Mouse (Mus musculus) liver (tissue): ENCODE data around the gene Tssk3.
"Not testable (repeated sequence)": the region's sequence is repeated elsewhere in the genome, so short reads cannot be mapped to it uniquely, and the experiment has no call there.

Experiments used
- DNase-seq: peaks from one replicate; pipeline ENCODE4 v3.0.0-alpha.2; 2020; ENCODE audit warnings: mixed read lengths

Gene Tssk3

DNA sequence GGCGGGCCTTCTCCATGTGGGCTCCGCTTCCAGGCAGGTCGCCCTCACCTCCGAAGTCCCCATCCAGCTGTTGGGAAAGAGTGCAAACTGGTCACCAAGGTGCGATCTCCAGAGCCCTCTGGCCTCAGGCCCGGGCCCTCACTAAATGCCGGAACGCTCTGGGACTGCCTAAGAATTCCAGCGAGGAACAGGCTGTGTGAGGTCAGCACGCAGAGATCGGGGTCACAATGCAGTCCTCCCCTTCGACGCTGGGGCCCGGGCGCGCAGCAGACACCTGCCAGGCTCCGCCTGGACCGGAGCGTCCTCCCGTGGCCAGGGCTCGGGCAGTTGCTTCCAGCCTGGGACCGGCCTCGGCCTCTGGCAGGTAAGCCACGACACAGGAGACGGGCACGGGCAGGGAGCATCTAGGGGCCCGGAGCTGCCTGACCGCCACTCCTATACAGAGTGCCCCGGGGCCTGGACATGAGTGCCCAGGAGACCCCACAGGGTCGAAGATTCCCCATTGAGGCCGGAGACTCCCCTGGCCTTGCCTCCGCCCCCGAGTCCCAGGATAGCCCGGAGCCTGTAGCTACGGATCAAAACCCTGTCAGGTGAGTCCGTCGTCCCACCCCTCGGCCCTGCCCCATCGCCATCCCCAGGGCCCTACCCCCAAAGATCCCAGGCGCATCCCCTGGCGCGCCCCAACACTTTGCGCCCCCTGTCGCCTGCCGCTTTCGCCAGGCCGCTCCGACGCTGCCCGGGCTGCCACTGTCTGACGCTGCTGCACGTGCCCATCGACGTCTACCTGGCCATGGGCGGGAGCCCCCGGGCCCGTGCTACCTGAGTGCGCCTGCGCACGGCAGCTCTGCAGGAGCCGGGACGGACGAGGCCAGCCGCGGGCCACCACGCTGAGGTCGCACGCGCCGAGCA lies at the start of gene Tssk3, which contains the start of gene Fam229a:
Gene Tssk3 (minus strand): TSS at position 51 of the 909 bp plus-strand sequence.
Gene Fam229a (plus strand): TSS at position 219 of the 909 bp plus-strand sequence.
- DNase-seq, result peak; percentile 26

DNA sequence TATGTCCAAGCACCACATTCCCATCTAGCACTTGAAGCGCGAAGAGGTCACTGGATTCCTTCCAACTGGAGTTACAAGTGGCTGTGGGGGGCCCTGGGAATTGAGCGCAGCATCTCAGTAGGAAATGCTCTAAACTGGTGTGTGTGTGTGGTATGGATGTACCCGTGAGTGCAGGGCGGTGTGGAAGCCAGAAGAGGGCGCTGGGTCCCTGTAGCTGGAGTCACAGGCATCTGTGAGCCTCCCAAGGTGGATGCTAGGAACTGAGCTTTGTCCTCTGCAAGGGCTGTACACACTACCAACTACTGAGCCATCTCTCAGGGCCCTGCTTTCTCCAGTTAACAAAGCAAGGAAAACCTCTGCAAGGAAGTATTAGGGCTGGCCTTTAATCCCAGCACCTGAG lies 49.2 kb upstream of the Tssk3 start:
- DNase-seq, result peak; percentile 63

DNA sequence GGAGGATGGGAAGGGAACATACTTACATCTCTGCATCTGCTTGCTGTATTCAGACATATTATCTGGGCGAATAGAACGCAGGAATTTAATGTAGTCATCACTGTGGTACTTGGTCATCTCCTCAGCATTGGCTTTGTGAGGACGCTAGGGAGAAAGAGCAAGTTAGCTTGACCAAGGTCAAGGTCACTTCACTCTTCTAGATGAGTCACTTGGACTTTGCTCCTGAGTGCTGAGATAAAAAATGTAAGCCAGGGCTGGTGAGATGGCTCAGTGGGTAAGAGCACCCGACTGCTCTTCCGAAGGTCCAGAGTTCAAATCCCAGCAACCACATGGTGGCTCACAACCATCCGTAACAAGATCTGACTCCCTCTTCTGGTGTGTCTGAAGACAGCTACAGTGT lies 38.1 kb upstream of the Tssk3 start:
- not testable (repeated sequence) for DNase-seq

DNA sequence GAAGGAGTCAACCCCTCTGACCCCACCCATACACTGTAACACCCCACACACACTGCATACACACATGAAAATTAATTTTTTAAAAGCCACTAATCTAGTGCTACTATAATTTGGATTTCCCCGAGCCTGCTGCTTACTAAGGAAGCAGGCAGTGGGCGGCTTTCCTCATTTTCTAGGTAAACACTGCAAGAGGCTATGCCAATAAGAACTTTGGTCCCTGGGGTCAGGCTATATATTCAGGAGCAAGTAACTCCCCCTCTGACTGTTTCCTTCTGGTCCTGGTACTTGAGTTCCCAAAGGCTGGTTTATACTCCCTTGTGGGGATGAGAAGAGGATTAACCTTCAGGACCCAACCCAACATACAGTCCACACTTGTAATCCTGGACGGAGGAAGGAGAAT lies 35.1 kb upstream of the Tssk3 start:
- no peak for DNase-seq

DNA sequence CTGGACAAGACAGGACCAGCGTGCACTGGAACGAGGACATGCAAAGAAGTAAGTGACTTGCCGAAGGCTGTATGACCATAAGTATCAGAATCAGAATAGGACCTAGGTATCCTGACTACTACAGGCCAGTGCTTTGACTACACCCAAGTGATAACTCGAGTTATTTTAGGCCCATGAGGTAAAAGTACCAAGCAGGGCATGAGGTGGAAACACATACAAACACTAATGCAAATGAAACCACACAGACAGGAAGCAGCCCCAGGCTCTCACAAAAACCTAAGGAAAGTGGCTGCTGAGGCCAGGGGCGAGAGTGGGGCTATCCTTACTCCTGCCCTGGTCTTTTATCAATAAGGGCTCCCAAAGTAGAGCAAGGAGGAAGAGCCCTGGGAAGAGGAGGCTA lies 34.5 kb upstream of the Tssk3 start:
- no peak for DNase-seq

DNA sequence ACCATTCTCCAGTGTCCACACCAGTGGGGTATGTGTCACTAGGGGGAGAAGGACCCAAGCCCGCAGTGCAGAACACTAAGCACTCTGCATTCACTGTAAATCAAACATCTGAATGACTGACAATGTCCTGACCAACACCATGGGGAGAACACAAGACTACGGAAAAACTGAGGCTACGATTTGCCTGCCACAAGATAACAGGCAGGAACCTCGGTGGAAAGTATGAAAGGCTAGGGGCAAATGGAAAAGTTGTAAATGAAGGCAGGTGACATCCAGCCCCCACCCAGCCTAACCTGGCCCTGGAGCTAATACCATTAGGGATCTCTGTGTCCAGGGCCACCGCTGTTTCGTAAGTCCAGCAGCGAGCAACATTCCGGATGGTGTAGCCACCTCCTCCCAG lies 27.7 kb upstream of the Tssk3 start:
- DNase-seq, result no peak

DNA sequence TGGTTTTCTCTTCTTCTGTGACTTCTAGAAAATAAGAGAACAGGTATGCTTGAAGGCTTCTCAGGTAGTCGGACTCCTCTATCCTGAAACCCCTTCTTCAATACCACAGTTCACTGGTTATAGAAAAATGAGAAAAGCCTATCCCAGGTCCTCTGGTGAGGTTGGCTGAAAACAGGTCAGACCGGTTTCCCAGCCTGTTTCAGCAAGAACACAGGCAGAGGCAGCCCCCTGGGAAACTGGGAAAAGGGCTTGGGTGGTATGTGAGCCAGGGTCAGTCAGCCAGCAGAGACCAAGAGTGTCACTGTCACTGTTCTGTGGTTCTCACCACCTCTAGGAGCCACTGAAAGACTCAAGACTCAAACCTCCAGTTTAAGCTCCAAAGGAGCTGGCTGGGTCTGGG lies 26.1 kb upstream of the Tssk3 start:
- no peak for DNase-seq

DNA sequence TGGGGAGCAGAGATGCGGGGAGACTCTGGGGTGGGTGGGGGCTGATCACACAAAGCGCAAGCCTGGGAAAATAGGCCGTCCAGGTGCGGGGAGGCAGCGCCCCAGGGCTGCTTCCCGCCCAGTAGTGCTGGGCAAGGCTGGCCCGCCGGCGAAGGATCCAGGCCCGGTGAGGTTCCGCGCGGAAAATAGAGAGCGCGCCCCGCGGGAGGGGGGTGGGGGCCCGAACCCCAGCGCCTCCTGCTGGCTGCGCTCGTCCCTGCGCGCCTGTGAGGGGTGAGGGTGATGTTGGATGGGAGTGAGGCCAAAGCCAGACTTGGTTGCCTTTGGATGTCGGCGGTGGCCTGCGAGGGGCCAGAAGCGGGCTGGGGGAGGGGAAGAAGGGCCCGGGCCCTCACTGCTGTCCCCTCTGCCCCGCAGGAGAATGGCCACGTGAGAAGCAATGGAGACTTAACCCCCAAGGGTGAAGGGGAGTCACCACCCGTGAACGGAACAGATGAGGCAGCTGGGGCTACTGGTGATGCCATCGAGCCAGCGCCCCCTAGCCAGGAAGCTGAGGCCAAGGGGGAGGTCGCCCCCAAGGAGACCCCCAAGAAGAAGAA lies 23.6 kb upstream of the Tssk3 start:
- peak; percentile 73 for DNase-seq

DNA sequence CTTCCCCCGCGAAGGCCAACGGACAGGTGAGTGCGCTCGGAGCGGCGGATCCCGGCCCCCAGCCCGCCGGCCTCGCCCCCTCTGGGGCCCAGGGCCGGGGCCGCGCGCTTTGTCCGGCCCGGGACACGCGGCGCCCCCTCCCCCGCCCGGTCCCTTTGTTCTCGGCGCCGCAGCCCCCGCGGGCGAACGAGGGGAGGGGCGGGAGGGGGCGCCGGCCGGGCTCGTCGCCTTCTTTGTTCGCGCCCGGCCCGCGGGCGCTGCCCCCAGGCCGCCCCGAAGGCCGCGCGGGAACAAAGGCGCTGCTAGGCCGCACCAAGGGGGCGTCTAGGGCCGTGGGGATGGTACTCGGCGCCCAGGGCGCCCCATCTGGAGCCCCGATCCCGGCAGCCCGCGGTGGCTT lies 23.1 kb upstream of the Tssk3 start:
- DNase-seq, result no peak

DNA sequence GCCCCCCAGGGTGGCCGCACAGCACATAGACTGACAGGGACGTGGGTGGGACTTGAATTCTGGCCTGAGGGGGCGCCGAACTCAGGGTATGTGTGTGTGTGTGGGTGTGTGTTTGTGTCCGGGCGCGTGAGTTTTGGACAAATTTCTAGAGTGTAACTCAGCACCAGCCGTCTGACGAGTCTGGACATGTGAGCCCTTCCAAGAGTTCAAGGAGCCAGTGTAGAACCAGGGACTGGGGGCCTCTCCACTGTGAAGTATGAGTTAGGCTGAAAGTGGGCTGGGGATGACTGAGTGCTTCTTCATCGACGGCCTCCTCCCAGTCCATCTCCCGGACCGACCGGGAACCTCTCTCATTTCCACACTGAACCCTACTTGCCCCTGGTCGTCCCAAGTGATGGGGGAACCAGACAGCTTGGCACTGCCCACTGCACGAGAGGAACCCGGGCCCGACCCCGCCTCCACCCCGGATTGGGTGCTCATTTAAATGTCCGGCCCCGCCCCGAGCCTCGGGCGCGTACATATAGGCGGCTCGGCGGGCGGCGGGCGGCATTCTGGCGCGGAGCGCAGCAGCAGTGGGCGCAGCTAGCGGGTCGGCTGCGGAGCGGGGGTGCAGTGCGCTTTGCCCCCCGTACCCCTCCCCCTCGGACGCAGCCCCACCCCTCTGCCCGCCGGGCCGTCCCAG lies 22.4 kb upstream of the Tssk3 start, which contains the start of gene Marcksl1:
Gene Marcksl1 (plus strand): TSS at position 496 of the 682 bp plus-strand sequence.
- peak; percentile 88 for DNase-seq

DNA sequence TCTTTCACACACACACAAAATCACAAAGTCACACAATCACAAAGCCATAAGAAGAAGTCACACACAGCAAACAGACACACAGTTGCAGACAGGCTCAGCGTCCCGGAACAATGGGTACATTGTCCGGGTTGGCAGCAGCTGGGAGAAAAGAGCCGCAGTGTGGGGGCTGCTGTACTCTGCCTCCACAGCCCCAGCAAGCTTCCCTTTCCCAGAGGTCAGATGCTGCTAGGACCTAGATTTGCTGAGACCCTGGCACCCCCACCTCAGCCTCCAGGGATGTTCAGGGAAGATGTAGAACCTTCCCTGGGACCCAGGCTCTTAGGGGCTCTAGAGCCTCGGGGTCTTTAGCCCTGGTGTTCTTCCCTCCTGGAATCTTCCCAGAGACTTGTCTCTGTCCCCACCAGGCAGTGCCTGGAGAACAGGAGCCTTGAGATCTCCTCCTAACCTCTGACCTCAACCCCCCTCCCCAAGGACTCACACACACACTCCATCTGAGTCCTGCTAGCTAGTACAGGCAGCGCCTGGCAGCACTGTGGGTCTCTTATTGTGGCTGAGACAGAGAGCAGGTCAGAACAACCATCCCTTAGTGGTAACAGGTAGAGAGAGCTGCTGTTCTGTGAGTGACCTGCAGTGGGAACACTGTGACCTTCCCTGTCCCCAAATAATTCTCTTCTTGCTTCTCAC lies 20.7 kb upstream of the Tssk3 start:
- no peak for DNase-seq

DNA sequence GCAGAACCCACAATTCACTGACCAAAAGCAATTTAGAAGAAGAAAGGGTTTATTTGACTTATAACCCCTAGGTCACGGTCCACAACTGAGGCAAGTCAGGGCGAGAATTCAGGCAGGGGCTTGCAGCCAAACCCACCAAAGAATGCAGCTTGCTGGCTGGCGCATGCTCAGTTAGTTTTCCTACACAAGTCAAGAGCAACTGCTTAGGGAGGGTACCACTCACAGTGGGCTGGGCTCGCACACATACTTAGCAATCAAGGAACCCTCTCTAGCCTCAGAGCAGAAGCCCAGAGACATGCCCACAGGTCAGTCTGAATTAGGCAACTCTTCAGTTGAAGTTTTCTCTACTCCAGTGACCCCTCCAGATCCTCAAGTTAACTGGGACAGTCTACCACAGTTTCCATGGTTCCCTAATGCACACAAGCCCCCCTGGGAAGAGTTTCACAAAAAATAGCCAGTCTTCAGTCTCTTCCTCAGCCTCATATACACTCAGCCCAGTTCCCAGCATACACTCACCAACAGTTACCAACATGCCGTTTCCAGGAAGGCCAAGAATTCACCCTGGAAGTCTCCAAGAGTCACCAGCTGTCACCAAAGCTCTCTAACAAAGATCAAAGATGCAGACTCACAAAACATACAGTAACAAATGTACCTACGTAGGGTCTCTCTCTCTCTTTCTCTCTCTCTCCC lies 20.0 kb upstream of the Tssk3 start:
- no peak for DNase-seq

DNA sequence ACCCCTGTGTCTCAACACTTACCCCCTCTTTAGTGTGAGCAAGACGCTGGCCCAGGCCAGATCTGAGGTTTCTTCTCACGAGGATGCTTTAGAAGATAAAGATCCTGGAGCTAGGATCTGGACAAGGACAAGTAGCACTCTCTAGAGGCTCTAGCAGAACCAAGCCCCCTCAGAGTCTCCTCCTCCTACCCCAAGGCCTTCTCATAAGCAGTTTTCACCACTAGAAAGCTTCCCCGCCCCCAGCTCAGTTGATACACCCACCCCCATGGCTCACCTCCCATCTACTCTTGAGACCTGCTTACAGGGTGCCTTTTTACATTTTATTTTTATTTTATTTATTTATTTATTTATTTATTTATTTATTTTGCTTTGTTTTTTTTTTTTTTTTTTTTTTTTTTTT lies 18.8 kb upstream of the Tssk3 start:
- no peak for DNase-seq

DNA sequence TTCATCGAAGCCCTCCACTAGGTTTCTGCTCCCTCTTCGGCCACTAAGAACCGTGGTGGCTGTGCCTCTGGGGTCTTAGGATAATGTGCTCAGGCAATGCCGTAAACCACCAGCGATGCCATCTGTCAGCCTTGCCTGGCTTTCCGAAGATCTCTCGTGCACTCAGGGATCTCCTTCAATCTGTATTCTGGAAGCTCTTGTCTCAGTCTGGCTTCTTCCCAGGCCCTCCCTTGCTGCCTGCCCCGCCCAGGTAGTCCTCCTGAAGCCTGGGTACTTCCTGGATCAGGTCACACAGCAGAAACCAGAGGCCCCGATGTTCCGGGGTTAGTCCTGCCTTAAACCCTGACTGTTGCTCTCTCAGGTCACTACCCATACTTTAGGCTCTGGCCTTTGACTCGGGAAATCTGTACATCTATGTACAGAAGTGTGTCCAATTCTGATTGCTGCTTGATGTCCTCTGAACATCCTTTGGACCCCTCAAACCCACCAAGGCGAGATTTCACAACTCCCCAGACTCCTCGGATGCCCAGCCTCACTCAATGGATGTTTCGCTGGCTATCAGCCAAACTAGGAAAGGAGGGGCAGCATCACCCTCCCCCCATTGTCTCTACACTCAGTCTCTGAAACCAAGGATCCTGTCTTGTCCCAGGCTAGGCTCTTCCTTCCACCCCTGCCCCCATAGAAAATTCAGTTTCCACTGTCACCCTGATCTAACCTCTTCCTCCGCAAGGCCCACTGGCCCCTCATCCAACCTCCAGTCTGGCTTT lies 18.2 kb upstream of the Tssk3 start:
- DNase-seq, result no peak

DNA sequence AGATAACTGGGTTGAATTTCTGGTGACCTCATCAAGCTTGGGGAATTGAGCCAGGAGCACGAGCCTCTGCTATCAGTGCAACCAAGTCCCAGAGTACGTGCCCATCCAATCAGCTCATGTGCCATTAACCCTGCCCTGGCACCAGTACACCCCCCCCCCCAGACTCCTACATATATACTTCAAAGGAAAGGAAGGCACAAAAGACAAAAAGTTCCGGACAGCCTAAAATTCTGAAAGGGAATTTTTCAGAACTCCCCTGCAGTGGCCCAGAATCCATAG lies 17.4 kb upstream of the Tssk3 start:
- DNase-seq, result no peak

DNA sequence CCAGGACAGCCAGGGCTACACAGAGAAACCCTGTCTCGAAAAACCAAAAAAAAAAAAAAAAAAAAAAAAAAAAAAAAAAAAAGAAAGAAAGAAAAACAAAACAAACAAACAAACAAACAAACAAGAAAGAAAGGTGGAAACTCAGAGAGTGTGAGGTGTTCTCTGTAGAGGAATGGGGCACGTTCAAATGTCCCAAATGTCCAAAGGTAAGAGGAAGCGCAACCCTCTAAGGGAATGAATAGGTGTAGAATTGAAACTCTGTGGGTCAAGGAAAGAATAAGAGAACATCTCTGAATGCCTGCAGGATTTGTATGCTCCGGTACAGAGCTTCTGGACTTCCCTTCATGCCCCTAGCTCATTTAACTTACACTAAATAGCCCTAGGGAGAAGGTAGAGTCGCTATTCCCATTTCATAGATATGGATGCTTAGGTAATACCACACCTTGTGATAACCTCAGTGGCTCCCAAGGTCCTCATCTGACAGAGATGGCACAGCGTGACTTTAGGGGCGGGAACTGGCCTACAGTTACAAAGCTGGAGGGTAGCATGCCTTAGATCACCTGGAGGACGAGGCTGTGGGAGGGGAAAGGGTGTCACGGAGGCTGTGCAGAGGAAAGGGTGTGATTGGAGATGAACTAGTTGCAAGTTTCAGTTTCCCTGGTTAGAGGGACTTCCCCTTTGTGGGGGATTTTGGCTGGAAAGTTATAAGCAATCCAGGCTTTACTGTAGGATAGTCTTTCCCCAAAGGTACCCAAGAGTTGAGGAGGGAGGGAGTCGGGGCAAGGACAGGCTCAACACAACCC lies 16.8 kb upstream of the Tssk3 start:
- no peak for DNase-seq

DNA sequence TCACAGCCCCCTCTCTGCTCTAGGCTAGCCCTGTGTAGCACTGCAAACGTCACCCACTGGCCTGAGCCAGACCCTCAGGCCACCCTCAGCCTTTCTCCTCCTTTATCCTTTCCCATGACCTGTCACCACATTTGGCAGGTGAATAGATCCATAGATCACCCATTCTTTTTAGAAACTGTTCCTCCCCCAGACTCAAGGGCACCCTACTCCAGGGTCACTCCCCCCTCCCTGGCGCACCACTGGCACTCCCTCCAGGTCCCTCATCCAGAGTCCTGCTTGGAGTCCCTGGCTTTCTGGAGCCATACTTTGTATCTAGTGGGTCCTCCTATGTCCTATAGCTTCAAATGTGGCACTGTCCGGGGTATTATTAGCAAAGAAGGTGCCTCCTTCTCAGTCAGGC lies 14.7 kb upstream of the Tssk3 start:
- DNase-seq, result no peak

DNA sequence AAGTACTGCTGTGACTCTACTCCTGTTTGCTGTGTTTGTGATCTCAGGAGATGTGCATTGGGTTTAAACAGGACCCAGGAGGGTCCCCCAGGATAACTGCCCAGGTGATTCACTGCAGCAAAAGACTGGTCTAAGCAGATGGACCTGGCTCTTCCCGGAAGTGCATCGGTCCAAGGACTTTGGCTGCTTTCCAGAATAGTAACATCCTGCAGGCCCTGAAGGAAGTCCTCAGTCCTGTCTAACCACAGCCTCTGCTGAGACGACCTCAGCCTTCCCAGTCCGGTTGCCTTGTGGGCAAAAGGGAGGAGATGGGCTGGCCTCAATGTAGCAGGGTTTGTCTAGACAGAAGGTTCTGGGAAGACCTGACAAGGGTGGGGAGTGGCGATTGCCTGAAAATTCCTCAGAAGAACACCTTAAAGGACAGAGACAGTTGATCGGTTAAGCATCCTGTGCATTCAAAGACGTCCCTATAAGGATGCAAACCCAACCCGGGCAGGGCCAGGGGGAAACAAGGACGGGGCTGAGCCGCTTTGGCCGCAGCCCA lies 12.2 kb upstream of the Tssk3 start:
- DNase-seq, result no peak

DNA sequence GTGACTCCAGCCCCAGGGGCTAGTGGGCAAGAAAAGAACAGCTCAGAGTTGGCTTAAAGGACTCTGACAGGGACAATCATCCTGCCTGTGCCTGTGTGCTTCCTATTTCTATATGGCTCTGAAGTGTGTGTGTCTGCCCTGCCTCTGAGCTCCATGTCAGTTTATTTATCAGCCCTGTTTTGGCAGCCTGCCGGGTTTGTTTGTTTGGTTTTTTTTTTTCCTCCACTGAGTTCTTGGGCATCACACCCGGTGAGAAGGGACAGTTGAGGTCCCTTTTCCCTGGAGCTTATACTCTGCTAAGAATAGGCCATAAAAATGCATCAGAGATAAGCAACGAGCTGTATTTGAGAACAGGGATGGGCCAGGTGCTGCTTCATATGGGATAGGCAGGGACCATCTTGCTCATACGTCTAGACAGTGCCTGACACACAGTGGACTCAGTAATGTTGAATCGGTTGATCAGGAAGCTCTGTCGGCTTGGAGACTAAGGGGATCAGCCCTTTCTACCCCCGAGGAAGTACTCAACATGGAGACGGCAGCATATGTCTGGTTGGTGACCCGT lies 11.6 kb upstream of the Tssk3 start:
- DNase-seq, result no peak
